Mouse (Mus musculus) urinary bladder, postnatal 36 days (tissue): ENCODE measurements around the gene Gm8246.
"Not testable (repeated sequence)": the region's sequence is repeated elsewhere in the genome, so short reads cannot be mapped to it uniquely, and the experiment has no call there.

Experiments used
- DNase-seq, 2 experiments: peaks; one replicate each; pipeline ENCODE4 v3.0.0; 2022; ENCODE audit warnings: low spot score in 2 of 2, mixed read lengths in 1 of 2

The Gm8246 gene

GRCm38 (mm10) chr14:5477730-5478129 is at the start of gene Gm8246:
TSS of gene Gm8246 (minus strand) at chr14:5477830.
- not testable (repeated sequence) for DNase-seq

- not testable (repeated sequence) for DNase-seq
Observed at GRCm38 (mm10) chr14:5501374-5501773, 23.7 kb upstream of the Gm8246 start, which contains the start of gene Gm3488. TSS of gene Gm3488 (plus strand) at chr14:5501674.

- not testable (repeated sequence) for DNase-seq
Observed at GRCm38 (mm10) chr14:5483907-5484306, 6.3 kb upstream of the Gm8246 start, which contains the start of gene Gm3187. TSS of gene Gm3187 (plus strand) at chr14:5484207.

- not testable (repeated sequence) for DNase-seq
Observed at GRCm38 (mm10) chr14:5460469-5460868, 17.2 kb downstream of the Gm8246 start.

- DNase-seq = not testable (repeated sequence)
Observed at GRCm38 (mm10) chr14:5455367-5455766, 22.3 kb downstream of the Gm8246 start, which contains the start of gene Gm3194. TSS of gene Gm3194 (minus strand) at chr14:5455467.
